Mouse (Mus musculus) C2C12 (cell line): ENCODE measurements around the gene Nemp2. TPM values are rescaled to one million over a fixed set of nuclear protein-coding genes. Genes with fewer than 3 reads are reported as not detected.

Experiments
- H3K27me3 ChIP-seq: one replicate; pipeline ENCODE4 v1.6.1; 2011; ENCODE audit not compliant: control insufficient read depth, insufficient read depth, insufficient read length
- H3K36me3 ChIP-seq: one replicate; pipeline ENCODE4 v1.6.1; 2011; ENCODE audit not compliant: control insufficient read depth, insufficient read depth
- H3K4me3 ChIP-seq: one replicate; pipeline ENCODE4 v1.5.1; 2011; ENCODE audit warnings: mild to moderate bottlenecking, control low read depth; ENCODE audit not compliant: poor library complexity, insufficient read depth, severe bottlenecking
- H3K79me2 ChIP-seq: one replicate; pipeline ENCODE4 v1.6.1; 2011; ENCODE audit not compliant: control insufficient read depth, insufficient read depth
- H3K79me3 ChIP-seq: one replicate; pipeline ENCODE4 v1.6.1; 2011; ENCODE audit warnings: low read depth, control low read depth
- H3ac ChIP-seq: one replicate; pipeline ENCODE3; 2011; ENCODE audit warnings: low read depth; ENCODE audit not compliant: control insufficient read depth, insufficient read length
- CEBPB ChIP-seq: IDR thresholded peaks from one replicate; pipeline ENCODE4 v1.6.1; 2011; ENCODE audit warnings: low read depth, mild to moderate bottlenecking, control low read depth, moderate library complexity
- CTCF ChIP-seq: IDR thresholded peaks from one replicate; pipeline ENCODE4 v1.5.1; 2011; ENCODE audit not compliant: control insufficient read depth, insufficient read depth, insufficient read length
- FOSL1 ChIP-seq: IDR thresholded peaks from one replicate; pipeline ENCODE4 v1.8.0; 2011; ENCODE audit warnings: mild to moderate bottlenecking, low read length; ENCODE audit not compliant: poor library complexity, insufficient read depth, severe bottlenecking
- MAX ChIP-seq: IDR thresholded peaks from one replicate; pipeline ENCODE4 v1.6.1; 2011; ENCODE audit warnings: mild to moderate bottlenecking, control low read depth
- MYOD1 ChIP-seq: IDR thresholded peaks from one replicate; pipeline ENCODE4 v1.6.1; 2011; ENCODE audit warnings: low read depth; ENCODE audit not compliant: control insufficient read depth, insufficient read length
- MYOG ChIP-seq: IDR thresholded peaks from one replicate; pipeline ENCODE4 v1.6.1; 2011; ENCODE audit not compliant: control insufficient read depth, insufficient read length; ENCODE audit errors: extremely low read depth
- USF1 ChIP-seq: IDR thresholded peaks from one replicate; pipeline ENCODE4 v1.6.1; 2011; ENCODE audit warnings: low read depth, mild to moderate bottlenecking, control low read depth, moderate library complexity
- polyA plus RNA-seq: library from polyadenylated mRNA; unstranded; fragments of >200 nt; fragmentation: generic; extraction: Trizol; gene quantifications from one replicate; pipeline ENCODE4 v1.2.1, GENCODE M21; 2012; ENCODE audit warnings: missing spikeins

The Nemp2 gene
- polyA plus RNA-seq, 1 experiment, result 1.4 TPM

DNA sequence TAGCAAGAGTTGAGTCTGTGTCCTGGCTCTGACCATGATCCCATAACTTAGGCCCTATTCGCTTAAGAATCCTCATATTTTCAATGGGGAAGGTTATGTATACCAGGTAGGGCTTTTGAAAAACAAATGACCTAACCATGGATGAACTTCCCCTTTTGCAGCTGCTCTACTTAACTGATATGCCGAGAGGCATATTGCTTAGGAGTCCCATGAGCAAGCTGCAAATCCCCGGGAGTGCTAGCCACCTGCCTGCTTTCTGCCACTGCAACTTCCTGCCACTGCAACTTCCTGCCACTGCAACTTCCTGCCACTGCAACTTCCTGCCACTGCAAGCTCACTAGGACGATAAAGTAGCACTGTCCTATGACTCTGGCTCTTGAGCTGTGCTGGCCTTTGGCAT is 24.6 kb downstream of the Nemp2 start:
- no peaks in the 10 kb centered on the region for H3K79me2 ChIP-seq
- H3ac ChIP-seq, result no peak overlapping the region
- H3K79me3 ChIP-seq, result no peaks in the 10 kb centered on the region
- TF ChIP-seq CEBPB, result no peak
- H3K4me3 ChIP-seq, result no peak overlapping the region
- peaks cover 2% of the 10 kb centered on the region for H3K36me3 ChIP-seq
- no peaks in the 10 kb centered on the region for H3K27me3 ChIP-seq

DNA sequence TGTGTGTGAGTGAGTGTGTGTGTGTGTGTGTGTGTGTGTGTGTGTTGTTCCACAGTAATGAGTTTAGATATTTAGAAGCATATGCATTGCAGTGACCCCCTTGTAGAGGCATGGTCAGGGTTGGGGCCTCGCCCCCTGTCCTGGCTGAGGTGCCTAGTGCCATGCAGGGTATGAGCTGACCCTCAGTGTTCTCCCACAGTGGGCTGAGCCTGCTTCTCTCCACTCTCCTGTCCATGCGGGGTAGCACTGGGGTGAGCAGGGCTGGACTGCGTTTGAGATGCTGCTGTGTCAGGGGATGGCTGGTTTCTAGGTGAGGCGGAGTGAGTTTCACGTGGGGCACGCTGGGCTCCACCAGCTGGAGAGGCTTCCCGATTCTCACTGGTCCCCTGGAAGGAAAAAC is 27.7 kb downstream of the Nemp2 start:
- H3K4me3 ChIP-seq, result no peak overlapping the region
- H3K79me3 ChIP-seq, result no peaks in the 10 kb centered on the region
- H3ac ChIP-seq, result no peak overlapping the region
- no peaks in the 10 kb centered on the region for H3K27me3 ChIP-seq
- TF ChIP-seq CTCF (no peak), CEBPB (no peak), MYOD1 (no peak), USF1 (no peak), FOSL1 (no peak), MYOG (no peak), MAX (no peak)
- H3K36me3 ChIP-seq, result no peaks in the 10 kb centered on the region
- no peaks in the 10 kb centered on the region for H3K79me2 ChIP-seq

DNA sequence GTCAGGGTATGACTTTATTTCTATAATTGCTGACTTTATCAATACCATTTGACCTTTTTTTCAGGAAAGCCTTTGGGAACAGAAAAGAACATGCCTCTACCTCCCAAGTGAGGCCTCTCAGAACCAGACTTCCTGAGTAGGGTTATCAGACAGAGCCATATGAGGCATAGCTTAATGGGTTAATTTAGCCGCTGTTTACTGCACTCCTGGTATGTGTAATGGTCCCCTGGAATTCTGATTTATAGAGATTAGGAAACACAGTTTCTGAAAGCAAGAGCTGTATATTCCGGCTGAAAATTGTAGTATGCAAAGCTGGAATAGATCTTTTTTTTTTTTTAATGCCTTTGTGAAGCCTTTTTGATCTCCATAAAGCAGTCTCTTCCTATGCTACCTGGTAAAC is 29.8 kb downstream of the Nemp2 start:
- TF ChIP-seq MYOD1, result no peak
- no peak for TF ChIP-seq CEBPB
- no peak for TF ChIP-seq FOSL1
- Histone ChIP-seq H3K27me3 (no peaks in the 10 kb centered on the region), H3K79me3 (no peaks in the 10 kb centered on the region), H3ac (no peak overlapping the region), H3K36me3 (no peaks in the 10 kb centered on the region), H3K79me2 (no peaks in the 10 kb centered on the region), H3K4me3 (no peak overlapping the region)

DNA sequence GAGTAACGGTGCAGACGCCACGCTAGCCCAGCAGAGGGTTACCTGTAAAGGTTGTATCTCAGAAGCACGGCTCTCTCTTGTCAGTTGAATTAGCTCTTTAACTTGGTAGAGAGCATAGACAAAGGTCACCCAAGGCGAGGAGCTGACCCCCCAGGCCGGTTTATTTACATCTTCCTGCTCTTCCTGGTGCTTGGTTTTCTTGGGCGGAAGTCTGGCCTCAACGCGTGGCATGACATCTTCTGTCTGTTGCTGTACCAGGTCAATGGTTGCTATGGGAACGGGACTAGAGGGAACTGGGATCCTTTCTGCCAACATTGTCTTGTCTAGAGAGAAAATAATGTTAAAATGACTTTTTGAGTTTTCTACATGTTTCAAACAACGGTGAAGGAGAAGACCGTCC is 30.3 kb downstream of the Nemp2 start:
- no peaks in the 10 kb centered on the region for H3K27me3 ChIP-seq
- H3K36me3 ChIP-seq, result no peaks in the 10 kb centered on the region
- no peaks in the 10 kb centered on the region for H3K79me3 ChIP-seq
- TF ChIP-seq USF1, result no peak
- TF ChIP-seq MAX, result no peak
- no peak for TF ChIP-seq MYOD1
- TF ChIP-seq CEBPB, result no peak
- no peaks in the 10 kb centered on the region for H3K79me2 ChIP-seq
- H3K4me3 ChIP-seq, result no peak overlapping the region
- H3ac ChIP-seq, result no peak overlapping the region

DNA sequence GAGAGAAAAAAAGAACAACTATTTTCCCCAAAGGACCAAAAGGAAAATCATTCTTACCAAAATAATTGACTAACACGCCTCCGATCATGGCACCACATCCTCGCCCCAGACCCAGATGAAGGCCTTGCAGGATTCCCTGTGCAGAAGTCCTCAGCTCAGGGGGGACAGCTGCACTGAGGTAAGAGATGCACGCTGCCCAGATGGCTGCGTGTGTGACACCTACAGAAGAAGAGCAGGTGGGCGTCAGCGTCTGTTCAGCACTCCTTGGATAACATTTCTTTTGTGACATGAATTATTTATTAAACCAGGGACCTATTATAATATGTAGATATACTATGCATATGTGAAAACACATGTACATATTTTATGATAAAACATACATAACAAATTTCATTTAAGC is 32.7 kb downstream of the Nemp2 start:
- Histone ChIP-seq H3K27me3 (no peaks in the 10 kb centered on the region), H3K79me3 (no peaks in the 10 kb centered on the region), H3K79me2 (no peaks in the 10 kb centered on the region), H3K4me3 (no peak overlapping the region), H3K36me3 (no peaks in the 10 kb centered on the region), H3ac (no peak overlapping the region)
- TF ChIP-seq MYOD1, result no peak
- TF ChIP-seq USF1, result no peak
- TF ChIP-seq CTCF, result no peak
- TF ChIP-seq CEBPB, result no peak
- TF ChIP-seq FOSL1, result no peak
- TF ChIP-seq MYOG, result no peak
- no peak for TF ChIP-seq MAX

DNA sequence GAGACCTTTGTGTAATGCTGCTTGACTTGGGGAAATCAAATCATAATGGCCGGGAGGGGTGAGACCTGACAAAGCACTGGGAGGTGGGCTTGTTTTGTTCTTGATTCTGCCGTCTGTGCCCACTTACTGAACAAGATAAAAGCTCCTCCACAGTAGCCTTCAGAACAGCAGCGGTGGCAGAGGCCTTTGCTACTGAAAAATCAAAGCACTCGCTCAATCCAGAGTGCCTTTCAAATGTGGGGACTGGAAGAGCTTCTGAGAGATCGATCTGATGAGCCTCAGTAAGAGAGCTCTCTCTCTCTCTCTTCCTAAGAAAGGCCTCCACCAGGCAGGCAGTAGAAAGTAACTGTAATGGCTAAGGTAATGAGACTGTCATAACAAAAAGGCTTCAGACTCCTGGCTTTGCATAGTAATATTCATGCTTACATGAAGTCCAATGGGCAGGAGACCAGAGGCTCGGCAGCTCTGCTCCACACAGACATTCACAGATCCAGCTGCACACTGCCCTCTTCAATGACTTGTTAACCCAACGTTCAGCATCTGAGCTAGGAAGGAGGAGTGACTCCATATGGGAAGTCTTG is 38.3 kb downstream of the Nemp2 start:
- TF ChIP-seq MYOD1, result no peak
- TF ChIP-seq MAX, result no peak
- TF ChIP-seq CTCF, result no peak
- no peak for TF ChIP-seq USF1
- no peak for TF ChIP-seq CEBPB
- no peak for TF ChIP-seq FOSL1
- no peak for TF ChIP-seq MYOG
- Histone ChIP-seq H3ac (no peak overlapping the region), H3K27me3 (no peaks in the 10 kb centered on the region), H3K79me3 (no peaks in the 10 kb centered on the region), H3K36me3 (no peaks in the 10 kb centered on the region), H3K79me2 (no peaks in the 10 kb centered on the region), H3K4me3 (no peak overlapping the region)

DNA sequence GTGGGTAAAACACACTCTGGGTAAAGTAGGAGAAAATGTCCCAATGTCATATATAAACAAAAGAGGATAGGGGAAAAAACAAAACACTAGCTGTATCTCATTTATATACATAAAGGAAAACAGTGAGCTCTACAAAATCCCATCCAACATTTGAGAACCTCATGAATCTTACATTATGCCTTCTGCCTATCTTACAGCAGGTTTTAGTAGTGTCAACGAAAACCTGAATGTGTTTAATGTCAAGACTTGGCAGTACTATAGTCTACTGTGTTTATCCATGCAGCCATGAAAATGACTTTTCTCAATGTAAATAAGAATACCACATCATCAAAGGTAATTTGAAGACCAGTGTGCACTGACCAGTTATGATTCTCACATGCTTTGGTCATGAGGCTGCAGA is 39.4 kb downstream of the Nemp2 start:
- H3K4me3 ChIP-seq, result no peak overlapping the region
- no peaks in the 10 kb centered on the region for H3K27me3 ChIP-seq
- no peak overlapping the region for H3ac ChIP-seq
- no peaks in the 10 kb centered on the region for H3K79me3 ChIP-seq
- H3K79me2 ChIP-seq, result no peaks in the 10 kb centered on the region
- H3K36me3 ChIP-seq, result no peaks in the 10 kb centered on the region
- TF ChIP-seq MAX (no peak), USF1 (no peak), MYOG (no peak), FOSL1 (no peak), CEBPB (no peak), MYOD1 (no peak), CTCF (no peak)
